Mouse (Mus musculus): ENCODE measurements at regions not wholly inside any gene's neighbourhood (a gene's known extent, or its start where the extent isn't known, plus 50 kb on each side); places are given as distances from the start of the nearest gene placed in this dataset.

- TF ChIP-seq CTCF (IDR thresholded peaks at IDR 0.05; ENCODE audit: borderline replicate concordance, control insufficient read depth, extremely low read depth, insufficient read depth, low read length, poor library complexity): no peak
- TF ChIP-seq POLR2A (IDR thresholded peaks at IDR 0.05; ENCODE audit: control insufficient read depth, extremely low read depth, insufficient read depth, low read length, poor library complexity): no peak
Measured at GRCm38 (mm10) chr4:89781487-89781886, 102.3 kb downstream of the Dmrta1 start.

Measured in thymus, adult 2 months (tissue).